Mouse (Mus musculus) heart, embryonic 15.5 days (tissue): ENCODE measurements around the gene Zfp771. TPM values are rescaled to one million over a fixed set of nuclear protein-coding genes. Genes with fewer than 3 reads are reported as not detected.
"Not testable (repeated sequence)": the region's sequence is repeated elsewhere in the genome, so short reads cannot be mapped to it uniquely, and the experiment has no call there.

Source experiments
- ATAC-seq: fragments of 200-750 bp; cut with Nextera tagmentation; replicated peaks from 2 replicates; pipeline ENCODE4 v1.8.0; 2017; ENCODE audit warnings: low read depth, moderate TSS enrichment; ENCODE audit not compliant: insufficient number of reproducible peaks, insufficient read depth, low FRiP score
- H3K27ac ChIP-seq: fragments of 300-500 bp; sonication (generic); 2 replicates; pipeline ENCODE4 v1.5.1; 2015; ENCODE audit warnings: mild to moderate bottlenecking, inconsistent platforms
- H3K27me3 ChIP-seq: fragments of 300-500 bp; sonication (generic); 2 replicates; pipeline ENCODE4 v1.6.1; 2015; ENCODE audit warnings: inconsistent platforms
- H3K36me3 ChIP-seq: fragments of 300-500 bp; sonication (generic); 2 replicates; pipeline ENCODE4 v1.6.1; 2015; ENCODE audit warnings: mild to moderate bottlenecking, inconsistent platforms
- H3K4me1 ChIP-seq: fragments of 300-500 bp; sonication (generic); replicated peaks from 2 replicates; pipeline ENCODE4 v1.6.1; 2015; ENCODE audit warnings: inconsistent platforms
- H3K4me2 ChIP-seq: fragments of 300-500 bp; sonication (generic); 2 replicates; pipeline ENCODE4 v1.6.1; 2015; ENCODE audit warnings: inconsistent platforms, mild to moderate bottlenecking, moderate library complexity
- H3K4me3 ChIP-seq: fragments of 300-500 bp; sonication (generic); 2 replicates; pipeline ENCODE4 v1.5.1; 2015; ENCODE audit warnings: mild to moderate bottlenecking, inconsistent platforms
- H3K9ac ChIP-seq: fragments of 300-500 bp; sonication (generic); 2 replicates; pipeline ENCODE4 v1.6.1; 2015; ENCODE audit warnings: mild to moderate bottlenecking, inconsistent platforms
- H3K9me3 ChIP-seq: fragments of 300-500 bp; sonication (generic); replicated peaks from 2 replicates; pipeline ENCODE4 v1.6.1; 2016; ENCODE audit warnings: inconsistent platforms
- WGBS: fragments of 180-500 bp; shearing (Covaris S2); methylation state at CpG from one replicate; pipeline ENCODE4 v1.1.7; 2015; ENCODE audit warnings: mixed read lengths; 5-methylcytosine and 5-hydroxymethylcytosine counted together
- polyA plus RNA-seq: library from polyadenylated mRNA; unstranded; fragments of >200 nt; fragmentation: Nextera tagmentation; extraction: Ambion mirVana; gene quantifications from 2 replicates; pipeline ENCODE4 v1.2.1, GENCODE M21; 2015

Zfp771 gene
- polyA plus RNA-seq, 1 experiment from 2014 or later = 32.0 TPM

- no peak for ATAC-seq
- 3% methylated on average over 9 of the region's 9 CpGs for WGBS
- no peaks in the 10 kb centered on the region for H3K9me3 ChIP-seq
Measured at GRCm38 (mm10) chr7:127233765-127234164, 10.3 kb upstream of the Zfp771 start.

GRCm38 (mm10) chr7:127234777-127235176 lies 9.3 kb upstream of the Zfp771 start:
- no peak overlapping the region for H3K9ac ChIP-seq
- ATAC-seq = no peak

More at GRCm38 (mm10) chr7:127233765-127234164, 10.3 kb upstream of the Zfp771 start:
- H3K27ac ChIP-seq = peak overlapping the region; percentile 98
- H3K36me3 ChIP-seq = peaks cover 43% of the 10 kb centered on the region
- no peaks in the 10 kb centered on the region for H3K27me3 ChIP-seq
- peaks cover 38% of the 10 kb centered on the region for H3K4me1 ChIP-seq
- H3K4me3 ChIP-seq = peak overlapping the region; percentile 83
- H3K9ac ChIP-seq = peak overlapping the region; percentile 89
- peak overlapping the region; percentile 71 for H3K4me2 ChIP-seq

GRCm38 (mm10) chr7:127243361-127243867 lies 660 bp upstream of the Zfp771 start:
- 43% methylated on average over 2 of the region's 2 CpGs for WGBS

More at GRCm38 (mm10) chr7:127234777-127235176, 9.3 kb upstream of the Zfp771 start:
- WGBS = 99% methylated on average over 2 of the region's 2 CpGs
- peaks cover 35% of the 10 kb centered on the region for H3K4me1 ChIP-seq
- H3K27me3 ChIP-seq = no peaks in the 10 kb centered on the region
- peaks cover 43% of the 10 kb centered on the region for H3K36me3 ChIP-seq
- no peak overlapping the region for H3K27ac ChIP-seq
- no peaks in the 10 kb centered on the region for H3K9me3 ChIP-seq
- H3K4me2 ChIP-seq = no peak overlapping the region
- no peak overlapping the region for H3K4me3 ChIP-seq

GRCm38 (mm10) chr7:127244658-127245510 lies 810 bp downstream of the Zfp771 start:
- Histone ChIP-seq H3K9me3 (no peaks in the 10 kb centered on the region), H3K4me2 (peak overlapping the region; percentile 96), H3K36me3 (peaks cover 11% of the 10 kb centered on the region), H3K27me3 (no peaks in the 10 kb centered on the region), H3K27ac (peak overlapping the region; percentile 94), H3K9ac (peak overlapping the region; percentile 84), H3K4me3 (peak overlapping the region; percentile 70), H3K4me1 (peaks cover 25% of the 10 kb centered on the region)
- WGBS = 11% methylated on average over 31 of the region's 33 CpGs
- peak; percentile 76 for ATAC-seq

More at GRCm38 (mm10) chr7:127243361-127243867, 660 bp upstream of the Zfp771 start:
- Histone ChIP-seq H3K4me2 (peak overlapping the region; percentile 96), H3K36me3 (peaks cover 8% of the 10 kb centered on the region; the same call in 1 of the 2 replicates), H3K9ac (peak overlapping the region; percentile 84), H3K27ac (peak overlapping the region; percentile 94), H3K4me1 (peaks cover 25% of the 10 kb centered on the region), H3K4me3 (peak overlapping the region; percentile 70), H3K9me3 (no peaks in the 10 kb centered on the region), H3K27me3 (no peaks in the 10 kb centered on the region)
- ATAC-seq = no peak

- 90% methylated on average over 8 of the region's 8 CpGs for WGBS
- Histone ChIP-seq H3K4me1 (peaks cover 23% of the 10 kb centered on the region), H3K36me3 (peaks cover 11% of the 10 kb centered on the region)
- H3K27me3 ChIP-seq, H3K4me3 ChIP-seq, H3K9ac ChIP-seq, ATAC-seq, H3K9me3 ChIP-seq, H3K4me2 ChIP-seq, H3K27ac ChIP-seq: not testable (repeated sequence)
Measured at GRCm38 (mm10) chr7:127250511-127250910, 6.4 kb downstream of the Zfp771 start.

DNA sequence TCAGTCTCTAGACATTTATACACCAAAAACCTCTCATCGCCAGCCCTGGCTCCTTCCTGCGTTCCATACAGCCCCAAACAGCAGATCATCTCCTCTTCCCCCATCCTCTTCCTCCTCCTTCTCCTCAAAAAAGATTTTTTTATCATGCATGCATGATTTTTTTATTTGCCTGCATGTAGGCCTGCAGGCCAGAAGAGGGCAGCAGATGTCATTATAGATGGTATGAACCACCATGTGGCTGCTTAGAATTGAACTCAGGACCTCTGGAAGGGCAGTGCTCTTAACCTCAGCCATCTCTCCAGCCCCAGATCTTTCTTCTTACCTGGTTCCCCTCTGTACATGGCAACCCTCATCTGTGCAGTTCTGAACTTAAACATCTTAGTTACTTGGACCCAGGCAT lies 8.3 kb downstream of the Zfp771 start:
- Histone ChIP-seq H3K4me1 (peaks cover 15% of the 10 kb centered on the region), H3K27ac (no peak overlapping the region), H3K4me2 (no peak overlapping the region), H3K27me3 (no peaks in the 10 kb centered on the region), H3K9me3 (no peaks in the 10 kb centered on the region), H3K4me3 (no peak overlapping the region), H3K36me3 (peaks cover 20% of the 10 kb centered on the region), H3K9ac (no peak overlapping the region)
- WGBS = 89% methylated on average over 2 of the region's 2 CpGs
- no peak for ATAC-seq

DNA sequence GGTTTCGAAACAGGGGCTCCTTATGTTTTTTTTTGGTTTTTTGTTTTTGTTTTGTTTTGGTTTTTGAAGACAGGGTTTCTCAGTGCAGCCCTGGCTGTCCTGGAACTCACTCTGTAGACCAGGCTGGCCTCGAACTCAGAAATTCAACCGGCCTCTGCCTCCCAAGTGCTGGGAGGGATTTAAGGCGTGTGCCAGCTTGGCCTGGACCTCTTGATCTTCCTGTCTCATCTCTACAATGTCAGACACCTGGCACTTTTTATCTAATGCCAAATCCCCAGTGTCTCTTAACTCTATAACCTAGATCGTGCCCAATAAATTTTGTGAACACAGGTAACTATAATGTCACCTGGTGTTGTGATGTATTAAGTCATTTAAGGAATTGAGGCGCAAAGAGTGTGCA lies 9.3 kb downstream of the Zfp771 start:
- 78% methylated on average over 6 of the region's 6 CpGs for whole genome bisulfite sequencing
- peak overlapping the region; percentile 71 for H3K9ac ChIP-seq

DNA sequence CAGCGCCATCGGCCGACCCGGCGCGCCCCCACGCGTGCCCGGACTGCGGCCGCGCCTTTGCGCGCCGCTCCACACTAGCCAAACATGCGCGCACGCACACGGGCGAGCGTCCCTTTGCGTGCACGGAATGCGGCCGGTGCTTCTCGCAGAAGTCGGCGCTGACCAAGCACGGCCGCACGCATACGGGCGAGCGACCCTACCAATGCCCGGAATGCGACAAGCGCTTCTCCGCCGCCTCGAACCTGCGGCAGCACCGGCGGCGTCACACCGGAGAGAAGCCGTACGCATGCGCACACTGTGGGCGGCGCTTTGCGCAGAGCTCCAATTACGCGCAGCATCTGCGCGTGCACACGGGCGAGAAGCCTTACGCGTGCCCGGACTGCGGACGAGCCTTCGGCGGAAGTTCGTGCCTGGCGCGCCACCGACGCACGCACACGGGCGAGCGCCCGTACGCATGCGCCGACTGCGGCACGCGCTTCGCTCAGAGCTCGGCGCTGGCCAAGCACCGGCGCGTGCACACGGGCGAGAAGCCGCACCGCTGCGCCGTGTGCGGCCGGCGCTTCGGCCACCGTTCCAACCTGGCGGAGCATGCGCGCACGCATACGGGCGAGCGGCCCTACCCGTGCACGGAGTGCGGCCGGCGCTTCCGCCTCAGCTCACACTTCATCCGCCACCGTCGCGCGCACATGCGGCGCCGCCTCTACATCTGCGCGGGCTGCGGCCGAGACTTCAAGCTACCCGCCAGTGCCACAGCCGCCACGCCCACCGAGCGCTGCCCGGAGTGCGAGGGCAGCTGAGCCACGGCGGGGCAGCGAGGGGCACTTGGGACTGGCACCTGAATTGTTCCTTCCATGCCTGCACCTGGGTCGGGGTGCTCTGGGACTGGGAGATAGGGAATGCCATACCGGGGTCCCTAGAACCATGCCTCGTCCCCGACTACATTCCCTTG lies 10.0 kb downstream of the Zfp771 start:
- no peaks in the 10 kb centered on the region for H3K27me3 ChIP-seq
- H3K4me3 ChIP-seq = peak overlapping the region; percentile 69
- no peaks in the 10 kb centered on the region for H3K9me3 ChIP-seq
- ATAC-seq = peak; percentile 93
- H3K9ac ChIP-seq = peak overlapping the region; percentile 75
- H3K4me1 ChIP-seq = peaks cover 18% of the 10 kb centered on the region
- H3K36me3 ChIP-seq = peaks cover 14% of the 10 kb centered on the region
- H3K27ac ChIP-seq = peak overlapping the region; percentile 85
- H3K4me2 ChIP-seq = peak overlapping the region; percentile 98
- under 1% methylated on average over 136 of the region's 136 CpGs for WGBS

More for the DNA sequence above, 9.3 kb downstream of the Zfp771 start:
- H3K9me3 ChIP-seq = no peaks in the 10 kb centered on the region
- no peak for ATAC-seq
- H3K36me3 ChIP-seq = peaks cover 17% of the 10 kb centered on the region
- no peaks in the 10 kb centered on the region for H3K27me3 ChIP-seq
- H3K4me2 ChIP-seq = peak overlapping the region; percentile 98
- peaks cover 15% of the 10 kb centered on the region for H3K4me1 ChIP-seq
- H3K27ac ChIP-seq = peak overlapping the region; percentile 85
- H3K4me3 ChIP-seq = peak overlapping the region; percentile 69

DNA sequence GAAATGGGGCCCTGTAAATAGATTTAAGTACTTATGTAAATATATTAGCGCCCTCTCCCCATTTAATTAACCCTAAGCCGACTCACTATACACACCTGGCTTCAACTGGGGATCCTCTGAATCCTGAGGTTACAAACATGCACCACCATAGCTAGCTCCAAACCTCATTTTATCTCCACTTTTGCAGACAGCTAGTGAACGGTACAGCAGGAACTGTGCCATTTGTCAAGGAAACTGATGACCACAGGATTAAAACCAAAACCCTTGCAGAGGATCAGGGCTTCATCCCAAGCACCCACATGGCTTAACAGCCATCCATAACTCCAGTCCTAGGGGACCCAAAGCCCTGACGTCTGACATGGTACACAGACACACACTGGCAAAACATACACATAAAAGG lies 10.9 kb downstream of the Zfp771 start:
- no peaks in the 10 kb centered on the region for H3K9me3 ChIP-seq
- H3K4me3 ChIP-seq = peak overlapping the region; percentile 69
- H3K9ac ChIP-seq = peak overlapping the region; percentile 75
- WGBS = 23% methylated on average over 4 of the region's 4 CpGs
- H3K27me3 ChIP-seq = no peaks in the 10 kb centered on the region
- H3K4me1 ChIP-seq = peaks cover 26% of the 10 kb centered on the region
- peak overlapping the region; percentile 98 for H3K4me2 ChIP-seq
- peak overlapping the region; percentile 85 for H3K27ac ChIP-seq
- no peak for ATAC-seq
- peaks cover 10% of the 10 kb centered on the region; the same call in 1 of the 2 replicates for H3K36me3 ChIP-seq

GRCm38 (mm10) chr7:127255965-127256364 lies 11.9 kb downstream of the Zfp771 start:
- H3K27me3 ChIP-seq = no peaks in the 10 kb centered on the region
- H3K27ac ChIP-seq = no peak overlapping the region
- H3K9ac ChIP-seq = no peak overlapping the region
- H3K4me1 ChIP-seq = peaks cover 28% of the 10 kb centered on the region
- WGBS = 87% methylated on average over 2 of the region's 2 CpGs
- H3K36me3 ChIP-seq = peaks cover 10% of the 10 kb centered on the region; the same call in 1 of the 2 replicates
- no peak for ATAC-seq
- H3K4me2 ChIP-seq = no peak overlapping the region
- no peaks in the 10 kb centered on the region for H3K9me3 ChIP-seq
- H3K4me3 ChIP-seq = no peak overlapping the region

DNA sequence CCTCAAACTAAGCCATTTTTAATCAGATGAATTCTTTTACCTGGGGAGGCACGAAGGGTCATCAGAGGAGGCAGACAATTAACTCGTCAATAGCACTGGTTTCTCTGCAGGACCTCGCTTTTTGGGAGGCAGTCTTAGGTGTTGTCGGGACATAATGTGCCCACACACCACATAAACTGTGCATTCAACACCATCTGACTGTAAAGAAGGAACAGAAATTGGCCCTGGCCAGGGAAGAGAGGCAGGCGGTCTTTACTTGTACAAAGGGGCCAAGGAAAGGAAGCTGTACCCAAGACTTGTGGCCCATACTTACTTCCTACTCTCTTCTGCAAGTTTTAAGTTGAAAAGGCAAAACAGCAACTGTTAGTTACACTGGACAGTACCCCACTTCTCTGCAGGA lies 12.4 kb downstream of the Zfp771 start:
- no peak overlapping the region for H3K4me3 ChIP-seq
- no peak overlapping the region for H3K4me2 ChIP-seq
- no peak for ATAC-seq

More for the DNA sequence above, 12.4 kb downstream of the Zfp771 start:
- Histone ChIP-seq H3K27ac (no peak overlapping the region), H3K9me3 (no peaks in the 10 kb centered on the region), H3K9ac (no peak overlapping the region), H3K27me3 (no peaks in the 10 kb centered on the region), H3K36me3 (peaks cover 10% of the 10 kb centered on the region; the same call in 1 of the 2 replicates), H3K4me1 (peaks cover 32% of the 10 kb centered on the region)
- WGBS = 89% methylated on average over 5 of the region's 5 CpGs
